ENCODE assay signal across 21 mouse cellular contexts in genomic region chr14:21399506-21399905, GRCm38 (mm10).
"Had no signal": no experiment of that assay in that cellular context is flagged by ENCODE, and none has a peak within 500 bp of the region (broad histone marks: within the 10 kb centered on the region; RNA-seq: fewer than 3 reads in every experiment).

No protein-coding gene starts in this region.

- H3K27ac ChIP-seq: heart, embryonic 13.5 days; heart, embryonic 15.5 days; hindbrain, embryonic 13.5 days; hindbrain, embryonic 15.5 days; hindbrain, postnatal 0 days; layer of hippocampus, adult 2 months; left cerebral cortex, adult 2 months; limb, embryonic 10.5 days; limb, embryonic 12.5 days; liver, embryonic 13.5 days had no signal

- H3K4me1 ChIP-seq: liver, embryonic 13.5 days had no signal

- DNase-seq: gastrocnemius, postnatal 14 days; gastrocnemius, postnatal 36 days; heart, adult 18-20 months; heart, postnatal 14 days; heart, postnatal 36 days; kidney, adult 11 months; kidney, adult 2 months; kidney, postnatal 10 days; kidney, postnatal 25 days; kidney, postnatal 4 days; liver; liver, embryonic 13.5 days had no signal

- H3K36me3 ChIP-seq: heart, embryonic 15.5 days; hindbrain, embryonic 13.5 days; hindbrain, embryonic 15.5 days; limb, embryonic 12.5 days had no signal

- H3K4me3 ChIP-seq: heart, embryonic 13.5 days; heart, embryonic 15.5 days; hindbrain, embryonic 13.5 days; hindbrain, embryonic 15.5 days; layer of hippocampus, adult 2 months; left cerebral cortex, adult 2 months; limb, embryonic 10.5 days; limb, embryonic 12.5 days; liver, embryonic 13.5 days had no signal

- H3K9me3 ChIP-seq: heart, embryonic 13.5 days; heart, embryonic 15.5 days; hindbrain, embryonic 13.5 days; hindbrain, embryonic 15.5 days; limb, embryonic 10.5 days; limb, embryonic 12.5 days; liver, embryonic 13.5 days had no signal

- H3K27me3 ChIP-seq: heart, embryonic 13.5 days; heart, embryonic 15.5 days; hindbrain, embryonic 13.5 days; hindbrain, embryonic 15.5 days; limb, embryonic 12.5 days; liver, embryonic 13.5 days had no signal
